Mouse (Mus musculus) midbrain, postnatal 0 days (tissue): ENCODE results near the gene Fezf2. TPM values are rescaled to one million over a fixed set of nuclear protein-coding genes. Genes with fewer than 3 reads are reported as not detected.

Experiments
- ATAC-seq: fragments of 200-750 bp; cut with Nextera tagmentation; 2 replicates; pipeline ENCODE4 v1.8.0; 2017; ENCODE audit warnings: moderate number of reproducible peaks, mild to moderate bottlenecking, moderate TSS enrichment, moderate library complexity; ENCODE audit not compliant: low FRiP score
- DNase-seq: peaks from one replicate; pipeline ENCODE4 v3.0.0-alpha.2; 2015; ENCODE audit warnings: low spot score
- H3K27ac ChIP-seq: fragments of 300-500 bp; sonication (generic); 2 replicates; pipeline ENCODE4 v1.5.1; 2014; ENCODE audit warnings: low read depth, mild to moderate bottlenecking, low read length, mixed read lengths
- H3K27me3 ChIP-seq: fragments of 300-500 bp; sonication (generic); 2 replicates; pipeline ENCODE4 v1.6.1; 2014; ENCODE audit warnings: low read length, control low read depth, mixed read lengths; ENCODE audit not compliant: insufficient read depth
- H3K36me3 ChIP-seq: fragments of 300-500 bp; sonication (generic); 2 replicates; pipeline ENCODE4 v1.6.1; 2014; ENCODE audit warnings: low read length, control low read depth, mixed read lengths; ENCODE audit not compliant: insufficient read depth
- H3K4me1 ChIP-seq: fragments of 300-500 bp; sonication (generic); 2 replicates; pipeline ENCODE4 v1.6.1; 2014; ENCODE audit warnings: mild to moderate bottlenecking, control low read depth, antibody characterized with exemption, low read length, mixed read lengths; ENCODE audit not compliant: insufficient read depth
- H3K4me2 ChIP-seq: fragments of 300-500 bp; sonication (generic); 2 replicates; pipeline ENCODE4 v1.6.1; 2014; ENCODE audit warnings: low read depth, mild to moderate bottlenecking, low read length, mixed read lengths; ENCODE audit not compliant: poor library complexity, severe bottlenecking
- H3K4me3 ChIP-seq: fragments of 300-500 bp; sonication (generic); 2 replicates; pipeline ENCODE4 v1.5.1; 2014; ENCODE audit warnings: low read depth, mild to moderate bottlenecking, low read length, moderate library complexity
- H3K9ac ChIP-seq: fragments of 300-500 bp; sonication (generic); replicated peaks from 2 replicates; pipeline ENCODE4 v1.6.1; 2014; ENCODE audit warnings: mild to moderate bottlenecking, low read length, moderate library complexity, mixed read lengths; ENCODE audit not compliant: poor library complexity, severe bottlenecking
- H3K9me3 ChIP-seq: fragments of 300-500 bp; sonication (generic); 2 replicates; pipeline ENCODE4 v1.6.1; 2016; ENCODE audit warnings: low read length, control low read depth
- CTCF ChIP-seq: IDR thresholded peaks from 2 replicates; pipeline ENCODE4 v1.5.1; 2016; ENCODE audit warnings: antibody characterized with exemption, mild to moderate bottlenecking
- WGBS: fragments of 180-500 bp; shearing (Covaris S2); extraction: QIAGEN DNeasy Blood & Tissue Kit; methylation state at CpG from one replicate; pipeline ENCODE4 v1.1.7; 2014; 5-methylcytosine and 5-hydroxymethylcytosine counted together
- polyA plus RNA-seq: library from polyadenylated mRNA; unstranded; fragments of >200 nt; fragmentation: Nextera tagmentation; extraction: Ambion mirVana; gene quantifications from 2 replicates; pipeline ENCODE4 v1.2.1, GENCODE M21; 2015
- total RNA-seq: library from RNA; depleted of rRNA; stranded (reverse); fragments of >200 nt; gene quantifications from 2 replicates; pipeline ENCODE4 v1.2.3, GENCODE M21; 2014

Fezf2 gene
- total and polyA plus RNA-seq, 2 experiments from 2014 or later = 0.93 to 1.7 TPM

- Histone ChIP-seq H3K27ac (no peak overlapping the region), H3K4me2 (no peak overlapping the region), H3K27me3 (peaks cover 40% of the 10 kb centered on the region), H3K9ac (no peak overlapping the region), H3K9me3 (no peaks in the 10 kb centered on the region), H3K36me3 (no peaks in the 10 kb centered on the region), H3K4me1 (no peaks in the 10 kb centered on the region), H3K4me3 (no peak overlapping the region)
- WGBS = 22% methylated on average over 4 of the region's 4 CpGs
- DNase-seq (peak; percentile 44), ATAC-seq (0 out of 2 replicates have a peak, but pooled peaks have one; percentile 52)
- no peak for TF ChIP-seq CTCF
Observed at GRCm38 (mm10) chr14:12388192-12388795, 40.3 kb upstream of the Fezf2 start.

GRCm38 (mm10) chr14:12387176-12387575, 39.2 kb upstream of the Fezf2 start:
- 59% methylated on average over 6 of the region's 6 CpGs for WGBS
- H3K9ac ChIP-seq = no peak overlapping the region
- H3K27me3 ChIP-seq = peaks cover 32% of the 10 kb centered on the region
- H3K9me3 ChIP-seq = no peaks in the 10 kb centered on the region
- no peak for DNase-seq
- H3K4me2 ChIP-seq = no peak overlapping the region
- no peaks in the 10 kb centered on the region for H3K4me1 ChIP-seq
- H3K36me3 ChIP-seq = no peaks in the 10 kb centered on the region
- ATAC-seq = no peak
- TF ChIP-seq CTCF = no peak
- H3K4me3 ChIP-seq = no peak overlapping the region
- H3K27ac ChIP-seq = no peak overlapping the region

GRCm38 (mm10) chr14:12377883-12378282, 29.9 kb upstream of the Fezf2 start:
- 24% methylated on average over 9 of the region's 9 CpGs for WGBS
- DNase-seq = no peak
- peaks cover 18% of the 10 kb centered on the region for H3K27me3 ChIP-seq

GRCm38 (mm10) chr14:12377289-12377688, 29.3 kb upstream of the Fezf2 start:
- Histone ChIP-seq H3K27me3 (peaks cover 18% of the 10 kb centered on the region), H3K36me3 (0 out of 2 replicates have a peak, but pooled peaks cover 2% of the 10 kb centered on the region), H3K27ac (no peak overlapping the region), H3K4me3 (no peak overlapping the region), H3K9ac (no peak overlapping the region), H3K9me3 (no peaks in the 10 kb centered on the region), H3K4me1 (no peaks in the 10 kb centered on the region), H3K4me2 (no peak overlapping the region)
- 98% methylated on average over 2 of the region's 2 CpGs for WGBS
- no peak for ATAC-seq
- DNase-seq = no peak
- no peak for TF ChIP-seq CTCF

More at GRCm38 (mm10) chr14:12377883-12378282, 29.9 kb upstream of the Fezf2 start:
- no peak overlapping the region for H3K9ac ChIP-seq
- H3K4me3 ChIP-seq = no peak overlapping the region
- H3K27ac ChIP-seq = no peak overlapping the region
- no peaks in the 10 kb centered on the region for H3K4me1 ChIP-seq
- no peak overlapping the region for H3K4me2 ChIP-seq
- H3K36me3 ChIP-seq = 0 out of 2 replicates have a peak, but pooled peaks cover 2% of the 10 kb centered on the region
- ATAC-seq = no peak
- no peaks in the 10 kb centered on the region for H3K9me3 ChIP-seq
- no peak for TF ChIP-seq CTCF

GRCm38 (mm10) chr14:12375451-12375850, 27.5 kb upstream of the Fezf2 start:
- no peak overlapping the region for H3K9ac ChIP-seq
- DNase-seq = no peak
- H3K36me3 ChIP-seq = 0 out of 2 replicates have a peak, but pooled peaks cover 2% of the 10 kb centered on the region
- TF ChIP-seq CTCF = no peak
- H3K9me3 ChIP-seq = no peaks in the 10 kb centered on the region
- H3K27me3 ChIP-seq = peaks cover 9% of the 10 kb centered on the region; the same call in 1 of the 2 replicates
- no peak for ATAC-seq
- H3K4me2 ChIP-seq = no peak overlapping the region
- no peak overlapping the region for H3K27ac ChIP-seq
- no peak overlapping the region for H3K4me3 ChIP-seq
- no peaks in the 10 kb centered on the region for H3K4me1 ChIP-seq
- 51% methylated on average over 2 of the region's 2 CpGs for WGBS

GRCm38 (mm10) chr14:12350271-12350916, 2.4 kb upstream of the Fezf2 start:
- Histone ChIP-seq H3K27ac (no peak overlapping the region), H3K4me2 (no peak overlapping the region), H3K9me3 (no peaks in the 10 kb centered on the region), H3K9ac (no peak overlapping the region), H3K4me1 (no peaks in the 10 kb centered on the region), H3K27me3 (peaks cover 85% of the 10 kb centered on the region), H3K36me3 (no peaks in the 10 kb centered on the region), H3K4me3 (no peak overlapping the region)
- ATAC-seq (no peak), DNase-seq (no peak)
- no peak for TF ChIP-seq CTCF
- WGBS = 10% methylated on average over 16 of the region's 16 CpGs
